Mouse (Mus musculus) mouse embryonic stem cell (cell line): Measurements from ENCODE around the gene Sumf1.

Source experiments
- in situ Hi-C, 2 experiments: fragments of 300-500 bp; cut with MboI; formaldehyde crosslinking; loops; 1 replicate in 1 of 2; 3 replicates in 1 of 2; pipeline ENCODE4 v1.14.3; 2019 to 2020; ENCODE audit warnings: low sequenced_read_pairs in 2 of 2, low pct_unique_long_range_greater_than_20kb in 1 of 2, mixed read lengths in 1 of 2; ENCODE audit not compliant: unreplicated experiment in 1 of 2

Sumf1 gene

GRCm38 (mm10) chr6:108058066-108058465 is 127.3 kb downstream of the Sumf1 start:
- in situ Hi-C loops = loop anchor here (25.0 kb wide), 1 partner anchor 1246 kb away; the partner anchor contains the start of gene Crbn (in 2 of the 2)

GRCm38 (mm10) chr6:108057353-108057752 is 128.0 kb downstream of the Sumf1 start:
- in situ Hi-C loops = loop anchor here (25.0 kb wide), 1 partner anchor 1245 kb away; the partner anchor contains the start of gene Crbn (in 2 of the 2)
